Mouse (Mus musculus) erythroblast, adult 5-6 weeks (primary cell): Measurements from ENCODE around the gene Klhl42. TPM values are rescaled to one million over a fixed set of nuclear protein-coding genes. Genes with fewer than 3 reads are reported as not detected.

ENCODE experiments used
- ATAC-seq: replicated peaks from 2 replicates; pipeline ENCODE4 v1.8.0; 2016; ENCODE audit warnings: moderate number of reproducible peaks, mild to moderate bottlenecking, moderate TSS enrichment, inconsistent platforms; ENCODE audit not compliant: poor library complexity, low FRiP score, severe bottlenecking
- total RNA-seq, 2 experiments: library from RNA; stranded (forward) in 1 of 2; stranded (reverse) in 1 of 2; fragments of 150-400 nt in 1 of 2; fragments of 200-764, 138-1000 nt in 1 of 2; gene quantifications; 2 replicates each; pipeline versions ENCODE4 v1.2.3 to v1.2.4; 2015 to 2017; ENCODE audit warnings: low replicate concordance in 2 of 2

Gene Klhl42
- total RNA-seq, 2 experiments from 2014 or later, result 1.2 to 1.5 TPM

- no peak for ATAC-seq
These were observed 5.7 kb upstream of the Klhl42 start for GRCm38 (mm10) chr6:147085398-147086040.

GRCm38 (mm10) chr6:147086594-147087225, 4.5 kb upstream of the Klhl42 start, which contains the start of gene Mansc4:
Gene Mansc4 (minus strand): TSS chr6:147087032.
- no peak for ATAC-seq

- ATAC-seq, result no peak
These were observed 3.4 kb upstream of the Klhl42 start for GRCm38 (mm10) chr6:147087736-147088135.

GRCm38 (mm10) chr6:147088517-147088916, 2.7 kb upstream of the Klhl42 start:
- ATAC-seq, result no peak

- ATAC-seq, result no peak
These were observed 988 bp upstream of the Klhl42 start for GRCm38 (mm10) chr6:147090191-147090590.

- ATAC-seq, result 0 out of 2 replicates have a peak, but pooled peaks have one; percentile 15
These were observed 957 bp downstream of the Klhl42 start for GRCm38 (mm10) chr6:147092136-147092535.

- no peak for ATAC-seq
These were observed 3.6 kb downstream of the Klhl42 start for GRCm38 (mm10) chr6:147094771-147095170.

GRCm38 (mm10) chr6:147096109-147096508, 4.9 kb downstream of the Klhl42 start:
- ATAC-seq, result no peak

- ATAC-seq, result no peak
These were observed 5.8 kb downstream of the Klhl42 start for GRCm38 (mm10) chr6:147096934-147097333.

GRCm38 (mm10) chr6:147097346-147097929, 6.3 kb downstream of the Klhl42 start:
- no peak for ATAC-seq

GRCm38 (mm10) chr6:147099458-147100277, 8.5 kb downstream of the Klhl42 start:
- no peak for ATAC-seq

GRCm38 (mm10) chr6:147102293-147102692, 11.1 kb downstream of the Klhl42 start:
- ATAC-seq, result no peak

- no peak for ATAC-seq
These were observed 14.3 kb downstream of the Klhl42 start for GRCm38 (mm10) chr6:147105529-147105928.

- ATAC-seq, result no peak
These were observed 15.5 kb downstream of the Klhl42 start for GRCm38 (mm10) chr6:147106716-147107115.

GRCm38 (mm10) chr6:147109283-147109682, 18.1 kb downstream of the Klhl42 start:
- ATAC-seq, result no peak

GRCm38 (mm10) chr6:147116579-147116978, 25.4 kb downstream of the Klhl42 start:
- 0 out of 2 replicates have a peak, but pooled peaks have one; percentile 60 for ATAC-seq

- 0 out of 2 replicates have a peak, but pooled peaks have one; percentile 40 for ATAC-seq
These were observed 26.6 kb downstream of the Klhl42 start for GRCm38 (mm10) chr6:147117764-147118163.

GRCm38 (mm10) chr6:147118190-147118589, 27.0 kb downstream of the Klhl42 start:
- no peak for ATAC-seq

GRCm38 (mm10) chr6:147121320-147121719, 30.1 kb downstream of the Klhl42 start:
- no peak for ATAC-seq

- no peak for ATAC-seq
These were observed 36.1 kb downstream of the Klhl42 start for GRCm38 (mm10) chr6:147127239-147127638.
